Mouse (Mus musculus): ENCODE measurements around the gene Anp32a.

DNA sequence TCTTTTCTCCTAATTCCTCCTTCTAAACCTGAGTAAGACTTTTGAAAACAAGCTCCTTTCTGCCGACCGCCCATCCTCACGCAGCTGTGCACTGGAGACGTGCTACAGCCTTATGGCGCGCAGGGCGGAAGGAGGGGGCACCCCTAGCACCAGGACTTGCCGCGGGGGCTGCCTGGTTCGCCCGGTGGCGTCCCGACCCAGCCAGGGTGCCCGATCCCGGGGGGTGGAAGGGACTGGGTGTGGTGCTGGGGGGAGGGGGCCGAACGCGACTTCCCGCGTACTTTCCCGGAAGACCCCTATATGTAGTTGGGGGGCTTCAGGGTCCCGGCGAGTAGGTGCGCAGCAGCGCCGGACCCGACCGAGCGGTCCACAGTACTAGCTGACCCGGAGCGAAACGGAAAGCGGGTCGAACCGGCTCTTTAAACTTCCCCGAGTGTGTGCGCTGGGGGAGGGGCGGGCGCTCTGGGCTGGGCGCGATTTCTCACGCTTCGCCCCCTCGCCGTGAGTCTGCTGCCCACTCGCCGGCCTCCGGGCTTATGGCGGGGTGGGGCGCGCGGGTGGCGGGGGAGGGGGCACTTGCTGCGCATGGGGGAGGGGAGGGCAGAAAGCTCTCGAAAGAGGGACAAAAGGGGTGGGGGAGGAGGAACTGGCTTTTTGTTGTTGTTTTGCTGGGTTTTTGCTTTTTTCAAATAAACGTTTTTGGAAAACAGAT is 2.3 kb downstream of the Anp32a start:
- no peak for TF ChIP-seq CTCF (IDR thresholded peaks at IDR 0.05; ENCODE audit: low read depth, low read length)
- TF ChIP-seq GATA1 (IDR thresholded peaks at IDR 0.05; ENCODE audit: borderline replicate concordance, low read length) = no peak
- TF ChIP-seq TAL1 (conservative IDR thresholded peaks at IDR 0.05; ENCODE audit: low read depth, low read length) = no peak
- no peak for TF ChIP-seq POLR2AphosphoS5 (IDR thresholded peaks at IDR 0.05; ENCODE audit: insufficient replicate concordance, low read depth, low read length)
- no peak for TF ChIP-seq GATA2 (IDR thresholded peaks at IDR 0.05; ENCODE audit: borderline replicate concordance, low read depth, low read length)
